24 mouse cellular contexts compared by ENCODE assay signal in the genomic region with DNA sequence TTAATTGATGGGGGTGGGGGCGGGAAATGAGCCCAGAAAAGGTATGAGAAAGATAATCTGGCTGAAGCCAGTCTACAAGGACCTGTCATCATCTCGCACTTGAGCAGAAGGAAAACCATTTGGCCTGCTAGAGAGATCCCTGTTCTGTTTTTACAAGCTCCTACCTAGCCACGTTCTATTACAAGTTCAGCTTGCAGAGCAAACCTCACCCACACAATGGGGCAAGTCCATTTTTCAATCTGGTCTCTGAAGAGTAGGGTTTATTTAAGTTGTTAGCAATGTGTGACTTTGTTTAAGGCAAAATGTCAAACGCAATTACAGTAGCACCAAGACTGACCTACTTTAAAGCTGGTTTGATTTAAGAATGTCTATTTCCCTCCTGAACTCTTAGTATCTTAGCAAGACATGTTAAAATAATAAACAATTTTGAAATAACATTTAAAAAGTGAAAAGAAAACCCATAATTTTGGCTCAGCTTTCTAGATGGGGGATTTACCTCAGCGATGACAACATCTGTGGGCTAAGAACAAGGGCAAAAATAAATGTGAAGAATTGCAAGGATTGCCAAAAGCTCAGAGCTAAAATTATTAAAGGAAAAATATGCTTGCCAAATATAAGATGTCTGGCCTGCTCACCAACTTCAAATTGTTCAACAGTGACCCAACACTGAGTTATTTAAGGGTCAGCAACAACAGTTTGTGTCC. TPM values are rescaled to one million over a fixed set of nuclear protein-coding genes. Genes with fewer than 3 reads are reported as not detected.
DNase-seq lines count a peak whose midpoint lies in the region; ATAC-seq and TF ChIP-seq lines count a peak whose summit lies in the region.
"Had no signal": no experiment of that assay in that cellular context is flagged by ENCODE, and none has a peak within 500 bp of the region (broad histone marks: within the 10 kb centered on the region; RNA-seq: fewer than 3 reads in every experiment).

No protein-coding gene starts in this region.

- peak; percentile 55 to 58 for DNase-seq in frontal cortex, adult 2 months (ENCODE audit: extremely low spot score in 1 of 2, low spot score in 1 of 2)
- no peak for DNase-seq in frontal cortex, postnatal 10 days (ENCODE audit: low spot score in 2 of 2)
- no peak for DNase-seq in heart, postnatal 36 days
- no peak for DNase-seq in stomach, postnatal 0 days (ENCODE audit: low spot score)
- DNase-seq in forebrain, postnatal 0 days, result no peak
- DNase-seq: adrenal gland, postnatal 25 days; cerebellum, adult 11-12 months; gastrocnemius, postnatal 14 days; kidney, adult 11 months; kidney, postnatal 14 days; left cerebral cortex, postnatal 4 days; liver; liver, postnatal 0 days; lung, postnatal 14 days; spleen, adult 18-20 months had no signal

- no peaks in the 10 kb centered on the region for H3K9me3 ChIP-seq in heart, embryonic 16.5 days (replicated peaks; ENCODE audit: control insufficient read depth, low read length)
- no peaks in the 10 kb centered on the region for H3K9me3 ChIP-seq in stomach, embryonic 14.5 days (ENCODE audit: control insufficient read depth, low read depth, low read length)
- H3K9me3 ChIP-seq in stomach, postnatal 0 days (ENCODE audit: control insufficient read depth, low read length), result no peaks in the 10 kb centered on the region
- no peaks in the 10 kb centered on the region for H3K9me3 ChIP-seq in forebrain, postnatal 0 days (ENCODE audit: low read length)
- H3K9me3 ChIP-seq: embryonic facial prominence, embryonic 13.5 days; forebrain, embryonic 10.5 days; midbrain, embryonic 13.5 days; neural tube, embryonic 13.5 days had no signal

- no peak overlapping the region for H3K9ac ChIP-seq in heart, embryonic 16.5 days (ENCODE audit: low read length)
- H3K9ac ChIP-seq in stomach, embryonic 14.5 days (replicated peaks; ENCODE audit: low read depth, low read length), result no peak overlapping the region
- H3K9ac ChIP-seq in stomach, postnatal 0 days (ENCODE audit: low read length), result no peak overlapping the region
- no peak overlapping the region for H3K9ac ChIP-seq in forebrain, postnatal 0 days
- H3K9ac ChIP-seq: embryonic facial prominence, embryonic 13.5 days; liver, postnatal 0 days; midbrain, embryonic 13.5 days; neural tube, embryonic 13.5 days had no signal

- no peak for TF ChIP-seq CTCF in stomach, postnatal 0 days (IDR thresholded peaks at IDR 0.05; ENCODE audit: low read depth)
- no peak for TF ChIP-seq CTCF in forebrain, postnatal 0 days (IDR thresholded peaks at IDR 0.05; ENCODE audit: low read depth)

- H3K27ac ChIP-seq in heart, embryonic 16.5 days (ENCODE audit: low read length), result peak overlapping the region; percentile 69
- H3K27ac ChIP-seq in stomach, embryonic 14.5 days (ENCODE audit: low read length), result no peak overlapping the region
- no peak overlapping the region for H3K27ac ChIP-seq in stomach, postnatal 0 days (replicated peaks)
- no peak overlapping the region for H3K27ac ChIP-seq in forebrain, postnatal 0 days (ENCODE audit: low read depth, low read length)
- H3K27ac ChIP-seq: embryonic facial prominence, embryonic 13.5 days; forebrain, embryonic 10.5 days; midbrain, embryonic 13.5 days; neural tube, embryonic 13.5 days had no signal

- WGBS in heart, embryonic 16.5 days, result 38% methylated on average over 5 of the region's 5 CpGs
- 34% methylated on average over 5 of the region's 5 CpGs for WGBS in stomach, embryonic 14.5 days
- 39% methylated on average over 5 of the region's 5 CpGs for WGBS in stomach, postnatal 0 days
- WGBS in forebrain, postnatal 0 days, result 82% methylated on average over 5 of the region's 5 CpGs

- H3K36me3 ChIP-seq in heart, embryonic 16.5 days (ENCODE audit: control insufficient read depth, insufficient read depth), result no peaks in the 10 kb centered on the region
- H3K36me3 ChIP-seq in stomach, embryonic 14.5 days (ENCODE audit: control insufficient read depth, insufficient read depth, low read length), result no peaks in the 10 kb centered on the region
- no peaks in the 10 kb centered on the region for H3K36me3 ChIP-seq in stomach, postnatal 0 days (ENCODE audit: control insufficient read depth, insufficient read depth, low read length)
- no peaks in the 10 kb centered on the region for H3K36me3 ChIP-seq in forebrain, postnatal 0 days (ENCODE audit: insufficient read depth)
- H3K36me3 ChIP-seq: embryonic facial prominence, embryonic 13.5 days; forebrain, embryonic 10.5 days; midbrain, embryonic 13.5 days; neural tube, embryonic 13.5 days had no signal

- no peak overlapping the region; the same call in 1 of the 2 replicates for H3K4me2 ChIP-seq in heart, embryonic 16.5 days (ENCODE audit: low read depth, low read length)
- no peak overlapping the region for H3K4me2 ChIP-seq in stomach, embryonic 14.5 days (replicated peaks; ENCODE audit: low read depth, low read length)
- no peak overlapping the region for H3K4me2 ChIP-seq in stomach, postnatal 0 days (replicated peaks; ENCODE audit: low read depth)
- H3K4me2 ChIP-seq in forebrain, postnatal 0 days (ENCODE audit: low read depth), result no peak overlapping the region
- H3K4me2 ChIP-seq: embryonic facial prominence, embryonic 13.5 days; midbrain, embryonic 13.5 days; neural tube, embryonic 13.5 days had no signal

- ATAC-seq in heart, embryonic 16.5 days (replicated peaks; ENCODE audit: extremely low read depth, insufficient read depth, low FRiP score), result peak; percentile 76
- peak; percentile 56; the same call in 1 of the 2 replicates for ATAC-seq in stomach, embryonic 14.5 days (ENCODE audit: insufficient number of reproducible peaks, insufficient read depth, low FRiP score, low read depth)
- no peak for ATAC-seq in stomach, postnatal 0 days (ENCODE audit: low FRiP score, low TSS enrichment)
- ATAC-seq in forebrain, postnatal 0 days, result no peak
- no peak for ATAC-seq in monocyte, adult 5-6 weeks (replicated peaks; ENCODE audit: insufficient number of reproducible peaks, low FRiP score, low TSS enrichment, poor library complexity, severe bottlenecking)
- ATAC-seq: hindbrain, embryonic 16.5 days; liver, postnatal 0 days; midbrain, embryonic 13.5 days had no signal

- TF ChIP-seq EP300 in stomach, postnatal 0 days (optimal IDR thresholded peaks at IDR 0.05), result no peak

- intact Hi-C loops in heart, postnatal 36 days (cut with DNase I), result no loop called here

- H3K27me3 ChIP-seq in heart, embryonic 16.5 days (ENCODE audit: control insufficient read depth, insufficient read depth, low read length), result no peaks in the 10 kb centered on the region
- no peaks in the 10 kb centered on the region for H3K27me3 ChIP-seq in stomach, embryonic 14.5 days (ENCODE audit: control insufficient read depth, insufficient read depth, low read length)
- no peaks in the 10 kb centered on the region for H3K27me3 ChIP-seq in stomach, postnatal 0 days (ENCODE audit: control insufficient read depth, insufficient read depth, low read length)
- no peaks in the 10 kb centered on the region for H3K27me3 ChIP-seq in forebrain, postnatal 0 days (ENCODE audit: insufficient read depth, low read length)
- H3K27me3 ChIP-seq: CH12.LX; embryonic facial prominence, embryonic 13.5 days; midbrain, embryonic 13.5 days; neural tube, embryonic 13.5 days had no signal

- H3K4me1 ChIP-seq in heart, embryonic 16.5 days (ENCODE audit: control insufficient read depth, insufficient read depth, low read length), result peaks cover 9% of the 10 kb centered on the region
- H3K4me1 ChIP-seq in stomach, embryonic 14.5 days (ENCODE audit: control insufficient read depth, insufficient read depth, low read length), result no peaks in the 10 kb centered on the region
- H3K4me1 ChIP-seq in stomach, postnatal 0 days (replicated peaks; ENCODE audit: control insufficient read depth, insufficient read depth), result no peaks in the 10 kb centered on the region
- H3K4me1 ChIP-seq in forebrain, postnatal 0 days (ENCODE audit: insufficient read depth), result no peaks in the 10 kb centered on the region
- H3K4me1 ChIP-seq: embryonic facial prominence, embryonic 13.5 days; forebrain, embryonic 10.5 days; midbrain, embryonic 13.5 days; neural tube, embryonic 13.5 days had no signal

- H3K4me3 ChIP-seq in heart, embryonic 16.5 days (ENCODE audit: low read length), result no peak overlapping the region
- no peak overlapping the region for H3K4me3 ChIP-seq in stomach, embryonic 14.5 days (ENCODE audit: low read depth, low read length)
- no peak overlapping the region for H3K4me3 ChIP-seq in stomach, postnatal 0 days (ENCODE audit: low read depth, low read length)
- no peak overlapping the region for H3K4me3 ChIP-seq in forebrain, postnatal 0 days (ENCODE audit: low read depth, low read length)
- H3K4me3 ChIP-seq: embryonic facial prominence, embryonic 13.5 days; forebrain, embryonic 10.5 days; midbrain, embryonic 13.5 days; neural tube, embryonic 13.5 days had no signal

RNA-seq across cellular contexts. Expression of a gene that starts 54.9 kb away (rescaled TPM):
- polyA plus RNA-seq in frontal cortex, adult 2 months (2012; rRNA removed), result 44.7 and 49.0 TPM in 2 replicates
- polyA plus RNA-seq in heart, embryonic 16.5 days (2015; fragmentation: Nextera tagmentation; extraction: Ambion mirVana), result 66.1 and 68.7 TPM in 2 replicates
- 10 to 100 TPM; 55.1 to 55.4 TPM for total RNA-seq in heart, postnatal 36 days (2021)
- polyA plus RNA-seq in stomach, embryonic 14.5 days (2014; fragmentation: Nextera tagmentation; extraction: Ambion mirVana), result 104 and 105 TPM in 2 replicates
- 23.0 and 23.6 TPM in 2 replicates for polyA plus RNA-seq in stomach, postnatal 0 days (2015; fragmentation: Nextera tagmentation; extraction: Ambion mirVana)
- 38.7 and 60.9 TPM in 2 replicates for total RNA-seq in forebrain, postnatal 0 days (2014; rRNA removed)
- 24.7 and 30.0 TPM in 2 replicates for polyA plus RNA-seq in forebrain, postnatal 0 days (2015; fragmentation: Nextera tagmentation; extraction: Ambion mirVana)
- total RNA-seq in monocyte, adult 5-6 weeks (2017), result 23.4 to 36.8 TPM (median 25.4 TPM) in 3 replicates

Comparison
In these comparisons a context has a peak if more than half of its experiments do, and no peak if none do; other contexts are left out.
1. DNase-seq: peak in frontal cortex, adult 2 months (2 of 2); none in frontal cortex, postnatal 10 days (0 of 2), heart, postnatal 36 days (0 of 2), stomach, postnatal 0 days (single experiment) and forebrain, postnatal 0 days (single experiment).
2. ATAC-seq: peak in heart, embryonic 16.5 days (single experiment) and stomach, embryonic 14.5 days (single experiment); none in stomach, postnatal 0 days (single experiment), forebrain, postnatal 0 days (single experiment) and monocyte, adult 5-6 weeks (single experiment).